Mouse (Mus musculus) naive thymus-derived CD4-positive, alpha-beta T cell, adult 5 months (primary cell): ENCODE measurements around the gene Tex261. TPM values are rescaled to one million over a fixed set of nuclear protein-coding genes. Genes with fewer than 3 reads are reported as not detected.

Experiments
- polyA plus RNA-seq: library from polyadenylated mRNA; unstranded; fragments of 100-300 nt; shearing (Covaris generic); gene quantifications from one replicate; pipeline ENCODE4 v1.2.1, GENCODE M21; 2017

The Tex261 gene
- polyA plus RNA-seq: 83.4 TPM

DNA sequence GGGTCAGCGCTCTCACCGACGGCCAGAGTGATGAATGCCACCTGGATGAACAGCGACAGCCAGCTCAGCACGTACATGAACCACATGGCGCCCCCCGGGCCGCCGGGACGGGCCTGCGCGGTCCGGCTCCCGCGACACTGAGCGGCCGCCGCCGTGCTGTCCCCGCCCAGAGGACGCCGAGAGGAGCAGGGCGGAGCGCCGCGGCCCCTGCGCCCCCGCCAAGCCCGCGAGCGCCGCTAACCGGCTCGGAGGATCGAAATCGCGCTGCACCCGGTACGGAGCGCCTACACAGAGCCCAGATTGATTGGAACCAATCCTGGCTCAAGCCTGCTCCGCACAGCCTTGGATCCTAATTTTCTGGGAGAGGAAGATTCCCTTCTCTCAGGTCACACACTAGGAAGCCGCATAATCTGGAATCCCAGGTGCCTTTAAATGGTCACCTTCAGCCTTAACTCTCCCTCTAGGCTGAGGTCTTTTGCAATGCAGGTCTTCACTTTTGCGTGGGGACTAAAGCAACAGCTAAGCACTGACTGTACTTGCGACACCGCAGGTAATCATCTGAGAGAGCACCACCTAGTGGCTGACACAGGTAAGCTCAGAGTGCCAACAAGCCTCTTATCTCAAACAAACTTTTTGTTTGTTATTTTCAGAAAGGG is at the start of gene Tex261:
TSS of gene Tex261 (minus strand) at position 176 of the 656 bp plus-strand sequence.

GRCm38 (mm10) chr6:83794760-83795296 is 19.2 kb upstream of the Tex261 start, which contains the start of gene Nagk:
Gene Nagk (plus strand): TSS chr6:83794982.

GRCm38 (mm10) chr6:83762344-83762743 is 13.3 kb downstream of the Tex261 start, which contains the start of gene Ankrd53:
Gene Ankrd53 (plus strand): TSS chr6:83762644.

GRCm38 (mm10) chr6:83742761-83743160 is 32.9 kb downstream of the Tex261 start, which contains the start of gene Atp6v1b1:
Gene Atp6v1b1 (plus strand): TSS chr6:83742990.

Other genes starting within 250 kb of the Tex261 start
- gene Actg2, start 239.5 kb downstream of the Tex261 start, polyA plus RNA-seq: not detected
- 20.2 TPM for gene Stambp, start 203.1 kb downstream of the Tex261 start, polyA plus RNA-seq
- gene Clec4f, start 119.6 kb downstream of the Tex261 start, polyA plus RNA-seq: not detected
- gene Cd207, start 98.0 kb downstream of the Tex261 start, polyA plus RNA-seq: not detected
- not detected for gene Vax2, start 64.5 kb downstream of the Tex261 start, polyA plus RNA-seq
- gene Atp6v1b1, start 32.8 kb downstream of the Tex261 start, polyA plus RNA-seq: not detected
- gene Ankrd53, start 13.2 kb downstream of the Tex261 start, polyA plus RNA-seq: not detected
- 11.8 TPM for gene Nagk, start 19.2 kb upstream of the Tex261 start, polyA plus RNA-seq
- 67.5 TPM for gene Paip2b, start 55.9 kb upstream of the Tex261 start, polyA plus RNA-seq
- gene Zfp638, start 91.3 kb upstream of the Tex261 start, polyA plus RNA-seq: 104 TPM
- gene Dysf, start 232.8 kb upstream of the Tex261 start, polyA plus RNA-seq: not detected